Mouse (Mus musculus) kidney, postnatal 0 days (tissue): ENCODE data around the gene Aox2. TPM values are rescaled to one million over a fixed set of nuclear protein-coding genes. Genes with fewer than 3 reads are reported as not detected.

Experiments used
- ATAC-seq: fragments of 200-750 bp; cut with Nextera tagmentation; replicated peaks from 2 replicates; pipeline ENCODE4 v1.8.0; 2017; ENCODE audit warnings: low read depth, moderate number of reproducible peaks, moderate TSS enrichment, moderate library complexity; ENCODE audit not compliant: low FRiP score
- DNase-seq: peaks from one replicate; pipeline ENCODE4 v3.0.0-alpha.2; 2016; ENCODE audit warnings: low spot score
- H3K27ac ChIP-seq: fragments of 300-500 bp; sonication (generic); 2 replicates; pipeline ENCODE4 v1.5.1; 2014; ENCODE audit warnings: mild to moderate bottlenecking
- H3K27me3 ChIP-seq: fragments of 300-500 bp; sonication (generic); 2 replicates; pipeline ENCODE4 v1.6.1; 2014; ENCODE audit warnings: low read length, mixed read lengths; ENCODE audit not compliant: insufficient read depth
- H3K36me3 ChIP-seq: fragments of 300-500 bp; sonication (generic); 2 replicates; pipeline ENCODE4 v1.6.1; 2014; ENCODE audit warnings: low read length, mixed read lengths; ENCODE audit not compliant: insufficient read depth
- H3K4me1 ChIP-seq: fragments of 300-500 bp; sonication (generic); replicated peaks from 2 replicates; pipeline ENCODE4 v1.6.1; 2014; ENCODE audit warnings: antibody characterized with exemption, low read length, mixed read lengths; ENCODE audit not compliant: insufficient read depth
- H3K4me2 ChIP-seq: fragments of 300-500 bp; sonication (generic); 2 replicates; pipeline ENCODE4 v1.6.1; 2014; ENCODE audit warnings: mild to moderate bottlenecking, low read length, moderate library complexity, mixed read lengths
- H3K4me3 ChIP-seq: fragments of 300-500 bp; sonication (generic); replicated peaks from 2 replicates; pipeline ENCODE4 v1.5.1; 2014; ENCODE audit warnings: low read depth, low read length
- H3K9ac ChIP-seq: fragments of 300-500 bp; sonication (generic); 2 replicates; pipeline ENCODE4 v1.6.1; 2014; ENCODE audit warnings: low read depth, low read length
- H3K9me3 ChIP-seq: fragments of 300-500 bp; sonication (generic); replicated peaks from 2 replicates; pipeline ENCODE4 v1.6.1; 2016; ENCODE audit warnings: low read length, inconsistent platforms, mixed read lengths
- CTCF ChIP-seq: IDR thresholded peaks from 2 replicates; pipeline ENCODE4 v1.5.1; 2016; ENCODE audit warnings: antibody characterized with exemption, low read depth, mild to moderate bottlenecking, moderate library complexity
- WGBS: fragments of 180-500 bp; shearing (Covaris S2); extraction: QIAGEN DNeasy Blood & Tissue Kit; methylation state at CpG from one replicate; pipeline ENCODE4 v1.1.7; 2014; 5-methylcytosine and 5-hydroxymethylcytosine counted together
- polyA plus RNA-seq: library from polyadenylated mRNA; unstranded; fragments of >200 nt; fragmentation: Nextera tagmentation; extraction: Ambion mirVana; gene quantifications from 2 replicates; pipeline ENCODE4 v1.2.1, GENCODE M21; 2015

Aox2 gene
- polyA plus RNA-seq, 1 experiment from 2014 or later, result 0.09 TPM

GRCm38 (mm10) chr1:58409553-58410197 lies 131.5 kb downstream of the Aox2 start:
- Histone ChIP-seq H3K9me3 (no peaks in the 10 kb centered on the region), H3K27me3 (no peaks in the 10 kb centered on the region), H3K9ac (no peak overlapping the region), H3K4me2 (no peak overlapping the region), H3K36me3 (peaks cover 46% of the 10 kb centered on the region), H3K27ac (no peak overlapping the region), H3K4me3 (no peak overlapping the region), H3K4me1 (no peaks in the 10 kb centered on the region)
- 76% methylated on average over 5 of the region's 5 CpGs for WGBS
- no peak; the same call in 1 of the 2 replicates for ATAC-seq
- TF ChIP-seq CTCF, result no peak
- DNase-seq, result no peak

- no peak for TF ChIP-seq CTCF
- no peaks in the 10 kb centered on the region for H3K27me3 ChIP-seq
- DNase-seq (no peak), ATAC-seq (no peak)
- H3K4me3 ChIP-seq, result no peak overlapping the region
- H3K4me2 ChIP-seq, result no peak overlapping the region
- H3K27ac ChIP-seq, result no peak overlapping the region
- H3K4me1 ChIP-seq, result no peaks in the 10 kb centered on the region
- H3K36me3 ChIP-seq, result peaks cover 47% of the 10 kb centered on the region
- no peaks in the 10 kb centered on the region for H3K9me3 ChIP-seq
- 78% methylated on average over 3 of the region's 3 CpGs for WGBS
- no peak overlapping the region for H3K9ac ChIP-seq
Measured at GRCm38 (mm10) chr1:58410198-58410588, 132.1 kb downstream of the Aox2 start.

- 87% methylated on average over 7 of the region's 7 CpGs for WGBS
- Histone ChIP-seq H3K36me3 (peaks cover 46% of the 10 kb centered on the region), H3K27me3 (no peaks in the 10 kb centered on the region), H3K4me1 (no peaks in the 10 kb centered on the region), H3K4me3 (no peak overlapping the region), H3K9me3 (no peaks in the 10 kb centered on the region), H3K4me2 (no peak overlapping the region), H3K9ac (no peak overlapping the region), H3K27ac (no peak overlapping the region)
- no peak for DNase-seq
- no peak for ATAC-seq
- TF ChIP-seq CTCF, result no peak
Measured at GRCm38 (mm10) chr1:58410776-58411175, 132.7 kb downstream of the Aox2 start.

- Histone ChIP-seq H3K27me3 (no peaks in the 10 kb centered on the region), H3K4me3 (no peak overlapping the region), H3K36me3 (peaks cover 66% of the 10 kb centered on the region), H3K9me3 (no peaks in the 10 kb centered on the region), H3K4me1 (no peaks in the 10 kb centered on the region), H3K4me2 (no peak overlapping the region), H3K27ac (no peak overlapping the region), H3K9ac (no peak overlapping the region)
- ATAC-seq (no peak), DNase-seq (peak; percentile 33)
- TF ChIP-seq CTCF, result peak; percentile 46
- WGBS, result 17% methylated on average over 1 of the region's 1 CpGs
Measured at GRCm38 (mm10) chr1:58415442-58415841, 137.3 kb downstream of the Aox2 start.

- DNase-seq, result no peak
- Histone ChIP-seq H3K9me3 (no peaks in the 10 kb centered on the region), H3K4me1 (0 out of 2 replicates have a peak, but pooled peaks cover 3% of the 10 kb centered on the region), H3K36me3 (peaks cover 62% of the 10 kb centered on the region), H3K27me3 (no peaks in the 10 kb centered on the region), H3K4me3 (no peak overlapping the region), H3K4me2 (no peak overlapping the region), H3K9ac (no peak overlapping the region), H3K27ac (no peak overlapping the region)
- no peak for ATAC-seq
- WGBS, result 81% methylated on average over 2 of the region's 2 CpGs
- no peak for TF ChIP-seq CTCF
Measured at GRCm38 (mm10) chr1:58416048-58416447, 137.9 kb downstream of the Aox2 start.

GRCm38 (mm10) chr1:58420032-58420431 lies 141.9 kb downstream of the Aox2 start:
- DNase-seq (no peak), ATAC-seq (no peak)
- H3K9me3 ChIP-seq, result no peaks in the 10 kb centered on the region
- H3K27ac ChIP-seq, result no peak overlapping the region
- H3K27me3 ChIP-seq, result no peaks in the 10 kb centered on the region
- TF ChIP-seq CTCF, result no peak
- H3K36me3 ChIP-seq, result peaks cover 41% of the 10 kb centered on the region
- no peak overlapping the region for H3K4me3 ChIP-seq
- WGBS, result 83% methylated on average over 10 of the region's 10 CpGs
- no peak overlapping the region for H3K4me2 ChIP-seq
- H3K4me1 ChIP-seq, result peaks cover 10% of the 10 kb centered on the region
- H3K9ac ChIP-seq, result no peak overlapping the region

- WGBS, result 44% methylated on average over 7 of the region's 7 CpGs
Measured at GRCm38 (mm10) chr1:58420961-58421360, 142.8 kb downstream of the Aox2 start.

More at GRCm38 (mm10) chr1:58420961-58421360, 142.8 kb downstream of the Aox2 start:
- Histone ChIP-seq H3K9ac (no peak overlapping the region), H3K27ac (no peak overlapping the region), H3K9me3 (no peaks in the 10 kb centered on the region), H3K4me1 (peaks cover 10% of the 10 kb centered on the region), H3K4me3 (0 out of 2 replicates have a peak overlapping the region, but pooled peaks have one; percentile 5), H3K27me3 (no peaks in the 10 kb centered on the region), H3K36me3 (peaks cover 36% of the 10 kb centered on the region), H3K4me2 (peak overlapping the region; percentile 69)
- DNase-seq (no peak), ATAC-seq (no peak)
- TF ChIP-seq CTCF, result peak; percentile 16; the same call in 1 of the 2 replicates
